Mouse (Mus musculus): ENCODE results near the gene Grik4. TPM values are rescaled to one million over a fixed set of nuclear protein-coding genes. Genes with fewer than 3 reads are reported as not detected.

The Grik4 gene
- polyA plus RNA-seq, 2 experiments from 2014 or later: 0.08 TPM; not detected in 1

- no peak for ATAC-seq
These were observed 459.6 kb downstream of the Grik4 start for GRCm38 (mm10) chr9:42484667-42485066.

GRCm38 (mm10) chr9:42482944-42483343 lies 461.3 kb downstream of the Grik4 start:
- ATAC-seq: no peak

- ATAC-seq: no peak
These were observed 468.1 kb downstream of the Grik4 start for GRCm38 (mm10) chr9:42476166-42476565.

GRCm38 (mm10) chr9:42474244-42474643 lies 470.0 kb downstream of the Grik4 start:
- no peak for ATAC-seq

- peak; percentile 86 for ATAC-seq
These were observed 472.2 kb downstream of the Grik4 start for GRCm38 (mm10) chr9:42471921-42472747.

GRCm38 (mm10) chr9:42471214-42471613 lies 473.1 kb downstream of the Grik4 start:
- peak; percentile 33 for ATAC-seq

GRCm38 (mm10) chr9:42469323-42469722 lies 475.0 kb downstream of the Grik4 start:
- ATAC-seq: peak; percentile 19

- ATAC-seq: no peak
These were observed 475.9 kb downstream of the Grik4 start for GRCm38 (mm10) chr9:42468360-42468759.

Other genes starting within 250 kb of the Grik4 start
- 10 to 100 TPM; 11.3 to 11.4 TPM for gene Arhgef12, start 162.7 kb upstream of the Grik4 start, polyA plus RNA-seq (2017; shearing (Covaris generic))
- 1 to 10 TPM; 3.0 to 3.1 TPM for gene Tmem136, start 172.1 kb upstream of the Grik4 start, polyA plus RNA-seq (2017; shearing (Covaris generic))